Comparison of ENCODE assay signal across 18 mouse cellular contexts in genomic region chr7:80424722-80425121, GRCm38 (mm10). TPM values are rescaled to one million over a fixed set of nuclear protein-coding genes. Genes with fewer than 3 reads are reported as not detected.
DNase-seq lines count a peak whose midpoint lies in the region; ATAC-seq and TF ChIP-seq lines count a peak whose summit lies in the region.
"Had no signal": no experiment of that assay in that cellular context is flagged by ENCODE, and none has a peak within 500 bp of the region (broad histone marks: within the 10 kb centered on the region; RNA-seq: fewer than 3 reads in every experiment).

No protein-coding gene starts in this region.

- no peak for TF ChIP-seq EP300 in CH12.LX (IDR thresholded peaks at IDR 0.05; ENCODE audit: low read length)

- no peaks in the 10 kb centered on the region for H3K9me3 ChIP-seq in liver, embryonic 11.5 days (ENCODE audit: control insufficient read depth, low read length)
- H3K9me3 ChIP-seq in CH12.LX (replicated peaks; ENCODE audit: low read length), result peaks cover 5% of the 10 kb centered on the region
- H3K9me3 ChIP-seq in neural tube, embryonic 15.5 days (replicated peaks), result no peaks in the 10 kb centered on the region
- H3K9me3 ChIP-seq: embryonic facial prominence, embryonic 12.5 days; forebrain, embryonic 15.5 days; heart, embryonic 15.5 days; hindbrain, embryonic 13.5 days; midbrain, embryonic 13.5 days had no signal

- no peaks in the 10 kb centered on the region for H3K36me3 ChIP-seq in liver, adult 2 months (ENCODE audit: control insufficient read depth, insufficient read depth, low read length)
- no peaks in the 10 kb centered on the region for H3K36me3 ChIP-seq in liver, embryonic 11.5 days (ENCODE audit: control insufficient read depth, insufficient read depth, low read length)
- H3K36me3 ChIP-seq in CH12.LX (replicated peaks in 1 of 2; ENCODE audit: control insufficient read depth in 1 of 2, insufficient read depth in 1 of 2, low read length in 1 of 2), result no peaks in the 10 kb centered on the region
- H3K36me3 ChIP-seq in neural tube, embryonic 15.5 days, result no peaks in the 10 kb centered on the region
- H3K36me3 ChIP-seq: embryonic facial prominence, embryonic 12.5 days; forebrain, embryonic 15.5 days; heart, embryonic 15.5 days; hindbrain, embryonic 13.5 days; midbrain, embryonic 13.5 days had no signal

- dilution Hi-C loops in CH12.LX (cut with MboI; ENCODE audit: extremely low pct_ligation_motif_present, extremely low pct_unique_long_range_greater_than_20kb, low sequenced_read_pairs), result no loop called here

- H3K27ac ChIP-seq in liver, adult 2 months (replicated peaks; ENCODE audit: insufficient read depth, low read depth, low read length), result no peak overlapping the region
- no peak overlapping the region for H3K27ac ChIP-seq in liver, embryonic 11.5 days (ENCODE audit: low read depth, low read length)
- no peak overlapping the region for H3K27ac ChIP-seq in CH12.LX (ENCODE audit: insufficient read depth, low read depth)
- H3K27ac ChIP-seq in neural tube, embryonic 15.5 days (replicated peaks), result no peak overlapping the region
- H3K27ac ChIP-seq: embryonic facial prominence, embryonic 12.5 days; forebrain, embryonic 15.5 days; heart, embryonic 15.5 days; hindbrain, embryonic 13.5 days; midbrain, embryonic 13.5 days had no signal

- TF ChIP-seq POLR2A in liver, adult 2 months (IDR thresholded peaks at IDR 0.05; ENCODE audit: extremely low read depth, insufficient read depth, low read length), result no peak
- no peak for TF ChIP-seq POLR2A in CH12.LX (IDR thresholded peaks at IDR 0.05; ENCODE audit: low read depth, low read length)

- H3K4me3 ChIP-seq in liver, adult 2 months (ENCODE audit: insufficient read depth, low read depth, low read length), result no peak overlapping the region
- H3K4me3 ChIP-seq in liver, embryonic 11.5 days (ENCODE audit: low read depth, low read length), result no peak overlapping the region
- H3K4me3 ChIP-seq in CH12.LX (replicated peaks in 1 of 3; ENCODE audit: low read depth in 2 of 3, low read length in 2 of 3, poor library complexity in 1 of 3), result no peak overlapping the region
- no peak overlapping the region for H3K4me3 ChIP-seq in neural tube, embryonic 15.5 days (replicated peaks)
- H3K4me3 ChIP-seq: embryonic facial prominence, embryonic 12.5 days; forebrain, embryonic 15.5 days; heart, embryonic 15.5 days; hindbrain, embryonic 13.5 days; midbrain, embryonic 13.5 days had no signal

- TF ChIP-seq RAD21 in CH12.LX (IDR thresholded peaks at IDR 0.05; ENCODE audit: low read depth, low read length), result peak; percentile 47

- no peaks in the 10 kb centered on the region for H3K79me2 ChIP-seq in liver, adult 2 months (ENCODE audit: control insufficient read depth, insufficient read depth, low read length)
- no peaks in the 10 kb centered on the region for H3K79me2 ChIP-seq in CH12.LX (replicated peaks; ENCODE audit: control insufficient read depth, extremely low read depth, insufficient read depth, poor library complexity, severe bottlenecking)

- no peak overlapping the region for H3K9ac ChIP-seq in liver, adult 2 months (ENCODE audit: low read depth, low read length)
- no peak overlapping the region for H3K9ac ChIP-seq in liver, embryonic 11.5 days (ENCODE audit: low read depth, low read length)
- H3K9ac ChIP-seq in CH12.LX (ENCODE audit: insufficient read depth, low read depth), result no peak overlapping the region
- no peak overlapping the region for H3K9ac ChIP-seq in neural tube, embryonic 15.5 days (replicated peaks)
- H3K9ac ChIP-seq: embryonic facial prominence, embryonic 12.5 days; forebrain, embryonic 15.5 days; heart, embryonic 15.5 days; hindbrain, embryonic 13.5 days; midbrain, embryonic 13.5 days had no signal

- WGBS in liver, adult 2 months, result 92% methylated on average over 6 of the region's 6 CpGs
- WGBS in liver, embryonic 11.5 days, result 78% methylated on average over 6 of the region's 6 CpGs
- 76% methylated on average over 6 of the region's 6 CpGs for WGBS in neural tube, embryonic 15.5 days

- in situ Hi-C loops in CH12.LX (cut with MboI; ENCODE audit: low pct_ligation_motif_present, low pct_unique_long_range_greater_than_20kb, low sequenced_read_pairs), result no loop called here

- TF ChIP-seq CTCF in liver, adult 2 months (IDR thresholded peaks at IDR 0.05; ENCODE audit: low read depth, low read length), result peak; percentile 42
- TF ChIP-seq CTCF in CH12.LX (conservative IDR thresholded peaks at IDR 0.05 in 1 of 2, IDR thresholded peaks at IDR 0.05 in 1 of 2; ENCODE audit: low read depth in 2 of 2, low read length in 2 of 2), result peak in 1 of 2 experiments; percentile 57; a peak in 2 of 4 replicates

- no peak overlapping the region for H3K4me2 ChIP-seq in liver, embryonic 11.5 days
- no peak overlapping the region for H3K4me2 ChIP-seq in CH12.LX (ENCODE audit: insufficient read depth, low read depth, poor library complexity, severe bottlenecking)
- no peak overlapping the region for H3K4me2 ChIP-seq in neural tube, embryonic 15.5 days
- H3K4me2 ChIP-seq: embryonic facial prominence, embryonic 12.5 days; forebrain, embryonic 15.5 days; heart, embryonic 15.5 days; hindbrain, embryonic 13.5 days; midbrain, embryonic 13.5 days had no signal

- DNase-seq in CD4-positive, CD25-positive, alpha-beta regulatory T cell, adult 2 months (ENCODE audit: low read depth, low spot score), result peak; percentile 59
- DNase-seq in liver, adult 2 months (ENCODE audit: extremely low read depth, low read depth, low spot score), result no peak
- DNase-seq in liver, embryonic 11.5 days (ENCODE audit: low spot score), result no peak
- no peak for DNase-seq in CH12.LX (ENCODE audit: extremely low read depth)
- peak; percentile 69 for DNase-seq in induced T-regulatory cell, adult 2 months (ENCODE audit: low read depth)
- no peak for DNase-seq in ovary, adult 18-20 months (ENCODE audit: low spot score)
- DNase-seq: adrenal gland, postnatal 36 days; cerebellum, adult 8-10 months; gastrocnemius, postnatal 25 days; kidney, postnatal 14 days; lung, adult 18-20 months had no signal

- H3K27me3 ChIP-seq in liver, adult 2 months (ENCODE audit: control insufficient read depth, insufficient read depth, low read length), result no peaks in the 10 kb centered on the region
- H3K27me3 ChIP-seq in liver, embryonic 11.5 days (replicated peaks; ENCODE audit: control insufficient read depth, insufficient read depth, low read length), result no peaks in the 10 kb centered on the region
- H3K27me3 ChIP-seq in CH12.LX (replicated peaks), result no peaks in the 10 kb centered on the region
- no peaks in the 10 kb centered on the region for H3K27me3 ChIP-seq in neural tube, embryonic 15.5 days (replicated peaks)
- H3K27me3 ChIP-seq: embryonic facial prominence, embryonic 12.5 days; forebrain, embryonic 15.5 days; heart, embryonic 15.5 days; hindbrain, embryonic 13.5 days; midbrain, embryonic 13.5 days had no signal

- H3K4me1 ChIP-seq in liver, adult 2 months (ENCODE audit: control insufficient read depth, insufficient read depth, low read length), result peaks cover 8% of the 10 kb centered on the region
- peaks cover 7% of the 10 kb centered on the region for H3K4me1 ChIP-seq in liver, embryonic 11.5 days (replicated peaks; ENCODE audit: control insufficient read depth, insufficient read depth, low read length)
- H3K4me1 ChIP-seq in CH12.LX (ENCODE audit: control insufficient read depth in 1 of 2, insufficient read depth in 2 of 2), result peaks cover 0 to 10% of the 10 kb centered on the region in 2 experiments; a peak in 2 of 4 replicates
- H3K4me1 ChIP-seq in neural tube, embryonic 15.5 days, result peaks cover 4% of the 10 kb centered on the region; the same call in 1 of the 2 replicates
- H3K4me1 ChIP-seq: hindbrain, embryonic 13.5 days had no signal

- ATAC-seq in CD4-positive, CD25-positive, alpha-beta regulatory T cell, adult 4 months, result no peak
- no peak for ATAC-seq in liver, embryonic 11.5 days (replicated peaks; ENCODE audit: low FRiP score)
- ATAC-seq in neural tube, embryonic 15.5 days (ENCODE audit: low FRiP score), result no peak
- ATAC-seq: forebrain, embryonic 15.5 days; midbrain, embryonic 13.5 days had no signal

TF ChIP-seq in CH12.LX, 34 proteins besides CTCF, POLR2A, EP300 and RAD21:
- TF ChIP-seq CHD2 (IDR thresholded peaks at IDR 0.05; ENCODE audit: low read length), result no peak
- TF ChIP-seq GABPA (IDR thresholded peaks at IDR 0.05; ENCODE audit: insufficient replicate concordance, low read depth, low read length), result no peak
- peak; percentile 63 for TF ChIP-seq SMC3 (IDR thresholded peaks at IDR 0.05; ENCODE audit: low read depth, low read length)

RNA-seq across cellular contexts. Expression of gene Furin, which starts 19.5 kb away (rescaled TPM):
- 1 to 10 TPM; 5.5 to 7.3 TPM for polyA plus RNA-seq in CD4-positive, CD25-positive, alpha-beta regulatory T cell, adult 4 months (2017; shearing (Covaris generic))
- 26.5 and 42.6 TPM in 2 replicates for total RNA-seq in liver, adult 2 months (2014; rRNA removed)
- 152 and 163 TPM in 2 replicates for polyA plus RNA-seq in liver, adult 2 months (2012; rRNA removed)
- 8.3 and 10.4 TPM in 2 replicates for polyA plus RNA-seq in liver, embryonic 11.5 days (2014; fragmentation: Nextera tagmentation; extraction: Ambion mirVana)
- 11.1 and 13.5 TPM in 2 replicates for total RNA-seq in CH12.LX (2012; rRNA removed)
- total RNA-seq in CH12.LX (2014; rRNA removed), result 1.1 and 1.5 TPM in 2 replicates
- 17.0 and 20.9 TPM in 2 replicates for polyA plus RNA-seq in CH12.LX (2012; ENCODE audit: insufficient read length, low read depth)
- polyA plus RNA-seq in neural tube, embryonic 15.5 days (2015; fragmentation: Nextera tagmentation; extraction: Ambion mirVana), result 5.6 and 6.2 TPM in 2 replicates

RNA-seq across cellular contexts. Expression of gene Fes, which starts 37.0 kb away (rescaled TPM):
- polyA plus RNA-seq in CD4-positive, CD25-positive, alpha-beta regulatory T cell, adult 4 months (2017; shearing (Covaris generic)), result 1 to 10 TPM in 1 of 2 experiments, under 1 TPM in 1; 0.11 to 2.5 TPM
- 4.6 and 9.9 TPM in 2 replicates for total RNA-seq in liver, adult 2 months (2014; rRNA removed)
- 5.8 and 9.6 TPM in 2 replicates for polyA plus RNA-seq in liver, adult 2 months (2012; rRNA removed)
- 15.2 and 16.4 TPM in 2 replicates for polyA plus RNA-seq in liver, embryonic 11.5 days (2014; fragmentation: Nextera tagmentation; extraction: Ambion mirVana)
- total RNA-seq in CH12.LX (2012; rRNA removed), result 7.1 and 9.8 TPM in 2 replicates
- 4.3 and 6.5 TPM in 2 replicates for total RNA-seq in CH12.LX (2014; rRNA removed)
- 11.7 and 16.2 TPM in 2 replicates for polyA plus RNA-seq in CH12.LX (2012; ENCODE audit: insufficient read length, low read depth)
- polyA plus RNA-seq in neural tube, embryonic 15.5 days (2015; fragmentation: Nextera tagmentation; extraction: Ambion mirVana), result 4.5 and 7.7 TPM in 2 replicates

RNA-seq across cellular contexts. Expression of gene Man2a2, which starts 53.5 kb away (rescaled TPM):
- 10 to 100 TPM; 10.4 to 22.3 TPM for polyA plus RNA-seq in CD4-positive, CD25-positive, alpha-beta regulatory T cell, adult 4 months (2017; shearing (Covaris generic))
- total RNA-seq in liver, adult 2 months (2014; rRNA removed), result 9.3 and 13.2 TPM in 2 replicates
- 26.5 and 45.6 TPM in 2 replicates for polyA plus RNA-seq in liver, adult 2 months (2012; rRNA removed)
- polyA plus RNA-seq in liver, embryonic 11.5 days (2014; fragmentation: Nextera tagmentation; extraction: Ambion mirVana), result 9.4 and 12.4 TPM in 2 replicates
- 46.3 and 48.3 TPM in 2 replicates for total RNA-seq in CH12.LX (2012; rRNA removed)
- 12.5 and 14.3 TPM in 2 replicates for total RNA-seq in CH12.LX (2014; rRNA removed)
- polyA plus RNA-seq in CH12.LX (2012; ENCODE audit: insufficient read length, low read depth), result 33.6 and 44.3 TPM in 2 replicates
- 25.5 and 26.9 TPM in 2 replicates for polyA plus RNA-seq in neural tube, embryonic 15.5 days (2015; fragmentation: Nextera tagmentation; extraction: Ambion mirVana)

Comparison
In these comparisons a context has a peak if more than half of its experiments do, and no peak if none do; other contexts are left out.
1. DNase-seq: peak in CD4-positive, CD25-positive, alpha-beta regulatory T cell, adult 2 months (single experiment) and induced T-regulatory cell, adult 2 months (single experiment); none in liver, adult 2 months (single experiment), liver, embryonic 11.5 days (single experiment), CH12.LX (single experiment) and ovary, adult 18-20 months (single experiment).